Mouse (Mus musculus): ENCODE measurements around the gene Nt5c2.
"Not testable (repeated sequence)": the region's sequence is repeated elsewhere in the genome, so short reads cannot be mapped to it uniquely, and the experiment has no call there.

Nt5c2 gene

DNA sequence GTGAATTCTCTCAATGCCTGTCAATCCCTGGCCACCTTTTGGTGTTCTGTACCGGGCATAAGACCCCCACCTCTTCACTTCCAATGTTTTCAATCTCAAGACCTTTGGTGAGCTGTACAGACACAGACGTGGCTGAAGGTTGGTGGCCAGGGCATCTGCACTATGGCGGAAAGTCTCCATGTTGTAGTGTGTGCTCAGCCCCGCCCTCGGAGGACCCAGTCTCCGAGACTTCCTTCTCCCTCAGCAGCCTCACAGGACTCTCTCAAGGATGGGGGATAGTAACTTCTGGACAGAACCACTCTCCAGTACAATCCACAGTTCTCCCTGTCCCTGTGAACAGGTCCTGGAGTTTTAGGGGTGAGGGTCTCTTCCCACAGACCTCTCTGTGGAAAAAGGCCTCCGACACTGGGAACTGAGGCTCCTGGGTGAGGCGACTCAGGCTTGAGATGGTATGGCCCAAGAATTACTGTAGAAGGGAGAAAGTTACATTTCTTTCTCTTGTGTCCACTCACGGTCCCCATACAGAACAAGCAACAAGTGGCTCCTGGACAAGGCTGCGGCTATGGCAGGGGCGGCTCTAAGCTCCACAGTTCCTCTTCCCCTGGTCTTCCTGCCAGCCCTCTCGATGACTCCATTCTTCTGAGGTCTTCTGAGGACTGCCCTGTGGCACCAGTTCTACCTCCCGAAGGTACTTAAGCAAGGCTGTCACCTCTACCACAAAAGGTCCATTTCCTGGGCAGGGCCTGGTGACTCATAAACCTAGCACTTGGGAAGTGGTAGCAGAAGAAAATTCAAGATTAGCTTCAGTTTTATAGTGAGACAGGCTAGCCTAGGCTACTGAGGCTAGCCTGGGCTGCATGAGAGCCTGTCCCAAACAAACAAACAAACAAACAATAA lies 30.0 kb downstream of the Nt5c2 start:
- peak; percentile 38 for DNase-seq

DNA sequence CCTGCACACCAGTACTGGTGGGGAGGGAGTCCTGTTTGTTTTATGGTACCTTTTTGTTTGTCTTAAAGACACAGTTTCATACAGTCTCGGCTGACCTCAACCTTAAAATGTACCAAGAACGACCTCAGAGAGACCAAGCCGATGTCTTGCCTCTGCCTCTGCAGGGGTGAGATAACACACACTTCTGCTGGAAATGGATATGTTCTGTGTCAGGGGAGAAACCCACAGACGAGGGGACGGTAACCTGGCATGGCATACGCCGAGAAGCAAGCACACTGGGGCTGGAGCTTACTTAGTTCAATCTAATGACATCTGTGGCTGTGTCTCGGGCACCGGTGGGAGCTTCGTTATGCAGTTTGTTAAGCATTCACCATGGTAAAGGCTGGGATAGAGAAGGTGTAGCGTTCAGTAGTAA lies 31.0 kb downstream of the Nt5c2 start:
- DNase-seq, result no peak

DNA sequence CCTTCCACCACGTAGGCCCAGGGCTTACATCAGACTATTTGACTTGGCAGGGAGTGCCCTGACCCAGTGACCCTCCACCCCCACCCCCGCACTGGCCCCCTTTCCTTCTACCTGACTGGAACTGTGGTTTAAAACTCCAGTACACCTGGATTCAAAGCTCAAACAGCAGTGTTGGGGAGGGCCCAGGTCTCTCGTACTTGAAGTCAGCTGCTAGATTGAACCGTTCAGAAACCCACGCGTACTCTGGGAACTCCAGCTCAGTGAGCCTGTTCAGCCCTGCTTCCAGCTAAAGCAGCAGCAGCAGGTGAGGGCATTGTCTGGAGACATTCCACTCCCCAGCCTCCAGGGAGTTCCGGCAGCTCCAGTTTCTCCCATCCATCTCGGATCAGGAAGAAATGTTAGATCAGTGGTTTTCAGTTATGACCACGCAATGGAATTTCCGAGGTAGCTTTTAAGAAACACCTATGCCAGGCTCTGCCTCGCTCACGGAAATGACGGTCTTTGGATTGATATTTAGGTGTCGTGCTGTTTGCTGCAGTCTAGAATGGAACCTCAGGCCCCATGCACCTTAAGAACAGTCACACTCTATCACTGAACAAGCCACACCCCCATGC lies 31.5 kb downstream of the Nt5c2 start:
- DNase-seq, result no peak

DNA sequence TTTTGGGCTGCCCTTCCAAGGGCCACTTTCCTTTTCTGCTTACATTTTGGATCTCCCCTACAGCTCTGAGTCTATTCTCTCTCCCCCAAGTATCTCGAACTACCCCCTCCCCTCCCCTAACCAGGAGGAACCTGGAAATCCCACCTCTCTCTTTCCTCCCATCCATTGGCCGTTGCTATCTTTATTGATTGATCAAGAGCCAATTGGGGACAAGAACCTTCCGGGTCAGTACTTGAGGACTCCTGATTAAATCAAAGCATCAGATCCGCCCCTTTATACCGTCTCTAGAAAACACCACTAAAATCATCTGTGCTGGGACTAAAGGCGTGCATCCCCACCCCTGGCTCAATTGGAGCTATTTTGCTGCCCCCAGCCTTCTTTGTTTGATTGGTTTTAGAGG lies 33.5 kb downstream of the Nt5c2 start:
- no peak for DNase-seq

DNA sequence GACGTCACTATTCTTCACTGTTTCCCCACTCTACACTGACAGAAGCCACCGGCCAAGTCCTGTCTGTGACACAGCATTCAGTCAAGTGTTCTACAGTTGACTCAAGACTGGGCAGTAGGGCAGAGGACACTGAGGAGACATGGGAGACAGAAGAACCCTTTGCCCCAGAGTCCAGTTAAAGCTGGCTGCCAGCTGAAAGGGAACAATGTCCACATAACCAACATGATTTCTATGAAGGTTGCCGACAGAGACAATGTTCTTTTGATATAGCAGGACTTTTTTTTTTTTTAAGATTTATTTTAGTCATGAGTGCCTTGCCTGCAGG lies 35.2 kb downstream of the Nt5c2 start:
- DNase-seq, result no peak

DNA sequence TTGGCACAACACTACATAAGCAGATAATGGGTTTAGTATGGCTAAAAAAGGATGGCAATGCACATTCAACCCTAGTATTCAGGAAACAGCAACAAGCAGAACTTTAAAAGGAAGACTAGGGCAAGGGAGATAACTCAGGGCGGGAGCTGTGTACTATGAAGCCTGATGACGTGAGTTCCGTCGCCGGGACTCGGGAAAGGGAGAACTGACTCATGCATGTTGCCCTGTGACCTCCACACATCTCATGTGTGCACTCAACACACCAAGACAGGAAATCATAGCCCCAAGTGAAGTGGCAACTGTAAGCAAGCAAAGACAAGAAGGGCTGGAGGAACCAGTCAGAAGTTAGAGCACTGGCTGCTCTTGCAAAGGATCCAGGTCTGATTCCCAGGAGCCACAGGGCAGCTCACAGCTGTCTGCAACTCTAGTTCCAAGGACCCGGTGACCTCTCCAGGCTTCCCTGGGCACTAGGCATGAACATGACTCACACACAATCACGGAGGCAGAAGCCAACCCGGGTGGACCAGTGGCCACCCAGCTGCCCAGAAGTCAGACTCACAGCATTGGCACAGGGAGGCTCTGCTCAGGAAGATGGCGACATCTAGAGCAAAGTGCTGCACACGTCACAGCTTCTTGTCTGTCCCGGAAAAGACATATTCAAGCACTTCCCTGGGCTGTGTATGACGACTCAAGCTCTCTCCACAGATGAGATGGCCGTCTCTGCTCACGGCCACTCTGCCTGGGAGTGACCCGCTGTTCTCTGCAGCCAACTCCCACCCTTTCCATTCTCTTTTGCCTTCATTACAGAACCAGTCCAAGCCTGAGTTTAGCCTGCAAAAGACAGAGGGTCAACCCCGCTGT lies 35.8 kb downstream of the Nt5c2 start:
- no peak for DNase-seq

DNA sequence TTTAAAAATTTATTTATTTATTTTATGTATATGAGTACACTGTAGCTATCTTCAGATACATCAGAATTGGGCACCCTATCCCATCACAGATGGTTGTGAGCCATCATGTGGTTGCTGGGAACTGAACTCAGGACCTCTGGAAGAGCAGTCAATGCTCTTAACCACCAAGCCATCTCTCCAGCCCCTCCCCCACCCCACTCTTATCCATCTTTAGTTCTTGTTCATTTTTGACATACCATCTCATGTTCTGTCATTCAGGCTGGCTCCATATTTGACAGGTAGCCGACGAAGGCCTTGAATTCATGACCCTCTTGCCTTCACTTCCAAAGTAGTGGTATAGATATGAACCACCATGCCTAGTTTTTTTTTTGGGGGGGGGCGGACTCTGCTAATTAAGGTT lies 36.9 kb downstream of the Nt5c2 start:
- DNase-seq, result not testable (repeated sequence)

DNA sequence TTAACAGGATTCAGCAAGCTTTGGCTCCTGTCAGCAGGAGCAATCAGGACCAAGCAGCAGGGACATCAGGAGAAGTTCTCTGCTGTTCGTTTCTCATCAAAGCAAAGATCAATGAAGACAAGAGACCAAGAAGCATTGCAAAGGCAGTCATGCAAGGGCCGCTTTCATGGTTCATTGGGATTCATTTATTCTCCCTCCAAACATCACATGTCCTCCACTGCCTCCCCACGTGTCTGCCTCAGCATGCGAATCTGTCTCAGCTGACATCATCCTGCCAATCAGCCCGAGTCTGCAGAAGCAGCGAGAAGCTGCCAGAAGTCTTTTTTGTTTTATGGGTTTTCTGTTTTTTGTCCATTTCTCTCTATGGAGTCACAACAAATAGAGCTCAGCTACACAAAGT lies 37.5 kb downstream of the Nt5c2 start:
- no peak for DNase-seq

DNA sequence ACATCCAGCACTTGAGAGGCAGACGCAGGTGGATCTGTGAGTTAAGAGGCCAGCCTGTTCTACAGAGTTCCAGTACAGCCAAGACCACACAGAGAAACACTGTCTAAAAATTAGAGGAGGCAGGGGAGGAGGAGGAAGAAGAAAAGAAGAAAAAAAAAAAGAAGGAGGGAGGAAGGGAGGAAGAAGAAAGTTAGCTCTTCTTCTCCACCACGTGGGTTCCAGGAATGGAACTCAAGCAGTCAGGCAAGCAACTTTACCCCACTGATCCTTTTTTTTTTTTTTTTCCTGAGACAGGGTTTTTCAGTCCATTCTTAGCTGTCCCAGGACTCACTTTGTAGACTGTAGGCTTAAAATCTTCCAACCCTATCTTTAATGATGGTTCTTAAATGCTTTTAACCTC lies 38.2 kb downstream of the Nt5c2 start:
- DNase-seq, result no peak

DNA sequence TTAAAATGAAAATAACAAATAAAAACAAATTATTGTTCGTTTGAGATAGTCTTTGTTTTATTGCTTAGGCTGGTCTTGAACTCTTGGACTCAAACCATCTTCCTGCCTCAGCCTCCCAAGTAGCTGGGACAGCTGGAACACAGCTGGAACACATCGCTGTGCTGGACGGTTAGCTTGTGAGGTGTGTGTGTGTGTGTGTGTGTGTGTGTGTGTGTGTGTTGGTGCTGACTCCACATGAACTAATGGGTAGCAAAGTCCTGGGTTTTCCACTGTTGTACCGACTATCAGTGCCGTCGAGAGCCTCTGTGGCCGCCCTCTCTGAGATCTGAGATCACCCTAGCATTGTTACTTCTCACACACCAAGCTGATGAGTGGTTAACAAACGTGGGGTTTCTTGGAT lies 39.0 kb downstream of the Nt5c2 start:
- DNase-seq, result no peak

DNA sequence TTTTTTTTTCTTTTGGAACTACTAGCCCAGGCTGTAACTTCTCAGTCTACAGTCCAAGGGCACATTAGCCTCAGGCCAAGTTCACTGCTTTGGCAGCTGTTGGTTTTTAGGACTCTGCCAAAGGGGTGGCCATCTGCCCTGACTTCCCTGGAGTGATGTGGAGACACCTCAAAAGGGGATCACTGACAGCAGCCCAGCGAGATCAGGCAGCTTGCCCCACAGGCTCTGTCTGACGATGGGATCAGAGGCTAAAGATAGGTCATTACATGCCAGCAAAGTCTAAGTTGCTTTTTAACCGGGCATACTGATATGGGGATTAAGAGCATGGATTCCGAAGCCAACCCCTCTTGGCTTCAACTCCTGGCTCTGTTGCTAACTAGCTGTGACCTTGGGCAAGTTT lies 39.4 kb downstream of the Nt5c2 start:
- peak; percentile 55 for DNase-seq

DNA sequence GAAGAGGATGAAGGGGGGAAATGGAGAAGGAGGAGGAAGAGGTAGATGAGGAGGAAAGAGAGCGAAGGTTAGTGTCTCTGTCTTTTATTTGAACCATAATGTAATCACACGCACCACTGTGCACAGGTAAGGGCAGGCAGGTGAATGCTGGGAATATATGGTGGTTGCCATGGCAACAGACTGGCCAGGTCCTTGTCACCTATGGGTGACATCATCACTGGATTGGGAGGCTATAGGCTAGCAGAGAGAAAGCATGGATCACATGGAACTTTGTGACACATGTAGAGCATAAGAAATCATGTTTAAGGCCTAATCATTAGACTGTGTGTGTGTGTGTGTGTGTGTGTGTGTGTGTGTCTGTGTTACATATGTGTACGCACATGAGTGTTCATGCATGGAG lies 42.8 kb downstream of the Nt5c2 start:
- DNase-seq, result no peak

DNA sequence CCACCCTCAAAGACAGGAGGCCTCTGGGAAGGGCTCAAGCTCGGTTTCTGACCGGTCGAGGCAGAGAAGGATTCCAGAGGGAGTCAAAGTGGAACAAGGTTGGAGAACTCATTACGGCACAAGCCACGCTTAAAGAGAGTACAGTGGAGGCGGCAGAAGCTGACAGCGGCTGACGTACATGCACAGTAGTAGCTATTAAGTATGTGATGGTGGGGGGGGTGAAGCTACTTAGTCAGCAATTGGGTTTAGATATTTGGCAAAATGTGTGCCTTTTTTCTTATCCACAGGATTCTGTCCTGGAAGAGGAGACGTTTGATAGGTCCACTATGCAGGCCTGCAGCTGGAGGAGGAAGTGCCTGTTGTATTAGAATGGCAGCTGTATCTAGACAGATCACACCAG lies 43.2 kb downstream of the Nt5c2 start:
- DNase-seq, result no peak

DNA sequence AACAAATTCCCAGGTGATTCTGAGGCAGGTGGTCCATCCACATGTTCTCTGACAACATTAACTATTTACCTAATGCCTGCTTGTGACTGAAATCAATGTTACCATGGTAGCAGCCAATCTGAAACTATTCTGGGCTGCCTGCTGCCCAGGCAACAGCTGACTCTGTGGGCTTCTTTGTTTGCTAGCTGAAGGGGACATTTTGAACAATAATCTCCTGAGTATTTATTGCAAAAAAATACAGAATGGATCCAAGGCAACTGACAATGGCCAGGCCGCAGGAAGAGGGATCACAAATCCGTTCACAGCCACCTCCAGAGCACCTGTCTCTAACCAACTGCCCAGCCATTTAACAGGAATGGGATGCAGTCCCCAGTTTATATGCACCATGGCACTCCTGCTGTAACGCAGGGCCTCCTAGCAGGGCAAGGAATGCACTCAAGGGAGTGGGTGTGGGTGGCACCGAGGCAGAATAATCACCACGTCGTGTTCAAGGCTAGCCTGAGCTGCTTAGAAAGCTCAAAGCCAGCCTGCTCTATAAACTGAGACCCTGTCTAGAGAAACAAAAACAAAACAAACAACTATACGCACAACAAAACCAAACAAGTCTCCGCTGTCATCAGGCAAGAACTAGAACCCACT lies 43.8 kb downstream of the Nt5c2 start:
- DNase-seq, result no peak

DNA sequence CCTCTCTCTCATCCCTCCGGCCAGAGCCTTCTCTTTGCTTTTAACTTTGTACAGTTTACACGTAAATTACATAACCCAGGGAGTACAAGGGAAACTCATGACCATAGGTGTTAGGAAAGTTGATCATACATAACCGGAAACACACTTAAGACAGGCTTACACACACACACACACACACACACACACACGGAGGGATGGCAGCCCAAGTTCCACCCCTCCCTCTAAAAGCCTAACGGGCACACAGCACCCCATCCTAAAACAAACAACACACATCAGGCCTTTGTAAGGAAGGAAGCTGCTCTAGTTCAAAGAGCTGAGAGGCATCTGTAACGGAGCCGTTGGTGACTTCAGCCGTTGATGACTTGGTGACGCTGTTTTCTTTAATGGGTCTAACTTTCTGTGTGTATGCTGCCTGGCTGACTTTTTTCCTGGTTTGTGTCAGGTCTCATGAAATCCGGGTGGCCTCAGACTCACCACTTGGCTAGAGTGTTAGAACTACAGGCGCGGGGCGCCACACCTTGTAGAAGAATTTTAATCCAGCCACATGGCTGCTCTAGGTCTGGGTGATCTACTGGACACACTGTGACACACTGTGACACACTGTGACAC lies 44.7 kb downstream of the Nt5c2 start:
- DNase-seq, result no peak

DNA sequence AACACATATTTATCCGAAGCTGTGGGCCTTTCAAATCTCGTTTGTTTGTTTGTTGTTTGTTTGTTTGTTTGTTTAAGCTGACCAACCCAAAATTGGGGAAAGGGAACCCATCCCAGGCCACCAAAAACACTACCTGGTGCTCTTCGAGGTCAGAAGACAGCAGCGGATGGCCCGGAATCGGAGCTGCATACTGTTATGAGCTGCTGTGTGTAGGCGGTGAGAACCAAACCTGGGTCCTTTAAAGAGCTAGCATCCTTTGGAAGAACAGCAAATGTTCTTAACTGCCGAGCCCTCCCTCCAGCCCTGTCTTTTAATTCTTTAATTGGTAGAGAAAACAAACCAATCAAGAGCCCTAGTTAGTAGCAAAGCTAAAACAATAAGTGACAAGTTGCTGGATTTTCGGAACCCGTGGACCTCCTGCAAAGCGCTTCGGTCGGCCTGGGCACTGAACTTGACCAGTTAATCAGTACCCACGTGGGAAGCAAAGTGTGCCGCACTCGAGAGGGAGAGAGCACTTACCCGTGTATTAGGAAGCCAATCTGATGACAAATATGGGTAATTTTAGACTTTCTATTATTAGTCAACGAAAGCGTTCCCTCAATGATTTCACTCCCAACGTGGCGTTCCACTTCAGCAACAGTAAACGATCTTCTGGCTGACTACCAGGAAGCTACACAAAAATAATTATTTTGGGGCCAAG lies 45.5 kb downstream of the Nt5c2 start:
- DNase-seq, result peak; percentile 44

DNA sequence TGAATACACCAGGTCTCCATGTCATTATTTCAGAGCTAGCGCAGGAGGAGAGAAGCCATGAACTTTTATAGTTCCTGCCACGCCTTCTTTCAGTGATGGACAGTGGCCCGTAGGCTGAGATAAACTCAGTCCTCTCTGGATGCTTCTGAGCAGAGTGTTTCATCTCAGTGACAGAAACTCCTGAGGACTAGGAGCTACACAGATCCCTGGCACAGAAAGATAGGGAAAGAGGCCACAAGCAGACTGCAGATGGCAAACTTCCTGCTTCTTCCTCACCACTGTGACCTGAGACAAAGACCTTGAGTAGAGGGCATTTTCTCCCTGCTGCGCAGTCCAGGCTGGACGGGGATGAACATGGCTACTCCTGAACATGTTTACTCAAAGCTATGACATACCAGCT lies 46.1 kb downstream of the Nt5c2 start:
- DNase-seq, result no peak

DNA sequence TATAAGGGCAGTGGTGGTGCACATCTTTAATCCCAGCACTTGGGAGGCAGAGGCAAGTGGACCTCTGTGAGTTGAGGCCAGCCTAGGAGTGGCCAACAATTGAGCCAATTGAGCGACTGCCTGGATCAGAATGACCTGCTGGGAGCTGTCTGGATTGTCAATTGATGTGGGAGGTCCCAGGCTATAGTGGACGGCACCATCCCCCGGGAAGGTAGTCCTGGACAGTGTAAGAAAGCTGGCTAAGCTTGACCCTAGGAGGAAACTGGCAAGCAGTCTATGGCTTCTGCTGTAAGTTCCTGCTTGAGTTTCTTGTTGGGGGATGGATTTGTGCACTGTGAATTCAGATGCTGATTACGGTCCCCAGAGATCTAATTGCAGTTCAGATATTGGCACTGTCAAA lies 47.1 kb downstream of the Nt5c2 start:
- DNase-seq, result no peak

DNA sequence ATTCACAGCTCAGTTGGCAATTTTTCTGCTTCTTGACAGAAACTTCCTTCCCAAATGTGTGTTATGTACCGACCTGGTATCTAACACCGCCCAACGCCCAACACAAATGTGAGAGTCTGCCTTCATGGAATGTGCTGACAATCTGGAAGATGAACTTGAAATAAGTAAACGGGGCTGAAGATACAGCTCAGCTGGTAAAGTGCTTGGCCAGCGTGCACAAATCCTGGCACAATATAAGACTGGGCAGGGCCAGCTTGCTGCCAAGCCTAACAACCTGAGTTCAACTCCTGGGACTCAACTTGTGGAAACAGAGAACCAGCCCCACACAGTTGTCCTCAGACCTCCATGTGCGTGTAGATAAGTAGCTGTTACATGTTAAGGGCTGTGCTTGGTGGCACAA lies 48.6 kb downstream of the Nt5c2 start:
- DNase-seq, result no peak

DNA sequence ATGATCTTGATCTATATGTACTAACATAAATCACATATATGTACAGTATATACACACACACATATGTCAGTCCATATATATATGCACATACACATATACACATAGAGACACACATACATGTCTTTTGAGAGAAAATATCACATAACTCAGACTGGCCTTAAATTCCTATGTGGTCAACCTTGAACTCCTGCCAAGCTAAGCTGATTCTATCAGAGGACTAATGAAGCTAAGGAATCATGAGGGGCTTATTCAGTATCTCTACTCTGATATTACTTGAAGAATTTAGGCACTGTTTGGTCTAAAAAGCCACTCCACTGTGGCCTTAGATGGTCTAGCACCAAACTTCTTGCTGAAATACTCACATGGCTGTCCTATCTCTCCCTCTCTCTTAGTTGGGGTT lies 49.5 kb downstream of the Nt5c2 start:
- DNase-seq, result no peak

DNA sequence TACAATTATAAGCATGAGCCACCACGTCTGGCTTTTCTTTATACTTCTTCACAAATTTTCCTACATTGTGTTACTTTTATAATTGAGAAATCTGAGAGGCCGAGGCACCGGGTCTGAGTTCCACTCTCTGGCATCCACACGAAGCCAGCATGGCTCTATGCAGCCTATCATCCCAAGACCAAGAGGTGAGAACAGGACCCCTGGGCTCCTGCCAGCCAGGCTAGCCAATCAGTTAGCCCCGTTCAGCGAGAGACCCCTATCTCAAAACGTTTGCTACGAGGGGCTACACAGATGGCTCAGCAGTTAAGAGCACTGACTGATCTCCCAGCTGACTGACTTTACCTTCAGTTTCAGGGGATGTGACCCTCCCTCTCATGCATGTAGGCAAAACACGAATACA lies 50.6 kb downstream of the Nt5c2 start:
- DNase-seq, result no peak

DNA sequence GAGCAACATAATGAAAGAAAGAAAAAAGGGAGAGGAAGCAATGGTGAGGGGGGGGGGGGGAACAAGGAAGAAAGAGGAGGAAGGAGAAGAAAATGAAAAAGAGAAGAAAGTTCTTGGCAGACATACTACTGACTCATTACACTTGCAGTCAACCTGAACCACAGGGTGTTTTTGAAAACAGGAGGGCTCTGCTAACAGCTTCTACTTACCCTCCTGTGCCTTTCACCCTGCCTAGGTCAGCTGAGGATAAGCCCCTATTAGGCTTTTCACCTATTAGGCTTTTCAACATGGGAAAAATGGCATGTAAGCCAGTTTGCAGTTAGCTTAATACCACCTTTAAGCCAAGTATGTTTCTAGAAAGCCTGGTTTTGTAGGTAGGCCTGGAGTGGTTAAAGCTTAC lies 51.5 kb downstream of the Nt5c2 start:
- no peak for DNase-seq
